Mouse (Mus musculus): ENCODE measurements around the gene Shank2.

Gene Shank2

DNA sequence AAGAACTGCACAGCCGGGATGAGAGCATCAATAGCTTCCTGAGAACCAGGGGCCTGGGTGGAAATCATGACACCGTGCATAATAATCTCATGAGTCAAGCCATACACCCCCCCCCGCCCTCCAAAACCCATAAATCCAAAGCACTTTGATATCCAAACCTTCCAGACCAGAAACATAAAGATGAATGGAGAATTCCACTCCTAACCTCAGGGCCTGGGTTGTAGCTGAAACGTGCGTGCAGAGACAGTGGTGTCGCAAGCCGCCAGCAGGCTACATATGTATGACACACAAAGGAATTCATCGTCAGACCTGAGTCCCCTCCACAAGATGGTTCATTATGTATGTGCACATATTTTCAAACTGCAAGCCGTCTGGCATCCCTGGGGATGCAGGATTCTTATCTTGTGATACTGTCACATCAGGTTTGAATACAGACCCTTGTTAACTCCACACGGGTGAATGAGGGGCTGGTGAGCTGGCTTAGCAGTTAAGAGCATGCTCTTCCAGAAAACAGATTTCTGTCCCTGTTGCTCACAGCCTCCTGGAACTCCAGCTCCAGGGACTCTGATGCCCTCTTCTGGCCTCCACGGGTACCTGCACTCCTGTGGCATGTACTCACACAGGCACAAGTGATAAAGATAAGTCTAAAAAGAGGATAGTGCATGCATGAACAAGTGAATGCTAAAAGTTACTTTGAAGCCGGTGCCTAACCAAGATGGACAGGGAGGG, 24.5 kb downstream of the Shank2 start:
- in situ Hi-C loops (cut with MboI; ENCODE audit: unreplicated experiment in 2 of 2), result no loop called here

DNA sequence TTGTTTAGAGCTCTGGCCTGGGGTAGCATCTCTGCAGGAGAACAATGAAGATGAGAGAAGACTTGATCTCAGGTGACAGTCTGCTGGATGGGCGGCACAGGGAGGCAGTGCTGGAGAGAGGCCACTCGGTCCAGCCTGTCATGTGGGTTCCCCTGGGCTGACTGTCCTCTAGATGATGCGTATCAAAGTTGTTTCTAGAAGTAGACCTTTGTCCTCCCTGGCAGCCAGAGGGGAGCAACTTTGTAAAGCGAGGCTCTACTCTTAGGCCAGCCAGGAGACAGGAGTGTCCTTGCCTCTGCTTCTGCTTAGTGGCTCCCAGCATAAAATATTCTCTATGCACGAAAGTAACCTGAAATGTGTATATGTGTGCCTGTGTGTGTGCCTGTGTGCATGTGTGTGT, 27.5 kb downstream of the Shank2 start:
- in situ Hi-C loops (cut with MboI; ENCODE audit: unreplicated experiment in 2 of 2), result no loop called here

DNA sequence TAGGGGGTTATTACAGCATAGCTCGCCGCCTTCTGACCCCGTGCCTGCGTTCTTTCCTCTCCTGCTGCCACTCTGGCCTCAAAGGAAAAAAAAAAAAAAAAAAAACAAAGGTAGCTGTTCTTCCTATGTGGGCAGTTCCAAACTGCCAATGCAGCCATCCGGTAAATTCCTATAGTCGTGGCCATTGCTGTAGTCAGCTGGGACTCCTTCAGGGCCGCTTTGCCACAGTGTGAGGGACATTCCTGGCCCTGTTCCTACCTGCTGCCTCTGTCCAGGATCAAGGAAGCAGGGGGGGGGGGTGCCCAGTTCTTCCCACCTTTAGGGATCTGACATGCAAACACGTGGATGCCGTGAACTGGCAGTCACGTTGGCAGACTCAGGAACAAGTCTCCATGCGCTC, 29.1 kb downstream of the Shank2 start:
- in situ Hi-C loops (cut with MboI; ENCODE audit: unreplicated experiment in 2 of 2), result no loop called here

DNA sequence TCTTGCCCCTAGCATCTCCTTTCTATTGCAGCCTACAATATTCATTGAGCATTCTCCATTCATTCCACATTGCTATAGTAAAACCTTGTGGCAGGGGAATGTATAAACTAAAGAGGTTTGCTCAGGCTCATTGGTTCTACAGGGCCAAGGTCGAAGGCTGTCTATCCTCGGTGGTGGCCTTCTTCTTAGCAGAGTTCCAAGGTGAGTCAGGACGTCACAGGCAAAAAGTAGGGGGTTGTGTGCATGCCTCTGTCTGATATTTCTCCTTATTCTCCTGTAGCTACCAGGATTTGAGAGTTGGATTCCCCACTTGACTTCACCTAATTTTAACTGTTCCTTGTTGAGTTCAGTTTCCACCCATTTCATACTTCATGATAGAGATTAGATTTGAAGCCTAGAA, 29.9 kb downstream of the Shank2 start:
- in situ Hi-C loops (cut with MboI; ENCODE audit: unreplicated experiment in 2 of 2), result no loop called here

DNA sequence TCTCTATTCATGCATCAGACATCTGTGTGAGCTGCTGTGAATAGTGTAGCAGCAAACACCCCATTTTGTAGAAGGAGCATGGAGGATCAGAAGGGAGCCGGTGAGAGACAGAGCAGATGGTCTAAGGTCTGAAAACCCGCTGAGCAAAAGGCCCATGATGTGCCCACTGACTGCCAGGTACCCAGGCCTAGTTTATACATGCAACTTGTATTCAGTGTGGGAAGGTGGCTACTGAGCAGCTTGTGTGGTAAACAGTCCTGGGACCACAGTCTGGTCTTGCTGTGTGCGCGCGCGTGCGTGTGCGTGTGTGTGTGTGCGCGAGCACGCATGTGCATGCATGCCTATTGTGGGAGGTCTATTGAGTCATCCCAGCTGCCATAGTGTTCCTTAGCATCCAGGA, 35.8 kb downstream of the Shank2 start:
- in situ Hi-C loops (cut with MboI; ENCODE audit: unreplicated experiment in 2 of 2), result no loop called here

DNA sequence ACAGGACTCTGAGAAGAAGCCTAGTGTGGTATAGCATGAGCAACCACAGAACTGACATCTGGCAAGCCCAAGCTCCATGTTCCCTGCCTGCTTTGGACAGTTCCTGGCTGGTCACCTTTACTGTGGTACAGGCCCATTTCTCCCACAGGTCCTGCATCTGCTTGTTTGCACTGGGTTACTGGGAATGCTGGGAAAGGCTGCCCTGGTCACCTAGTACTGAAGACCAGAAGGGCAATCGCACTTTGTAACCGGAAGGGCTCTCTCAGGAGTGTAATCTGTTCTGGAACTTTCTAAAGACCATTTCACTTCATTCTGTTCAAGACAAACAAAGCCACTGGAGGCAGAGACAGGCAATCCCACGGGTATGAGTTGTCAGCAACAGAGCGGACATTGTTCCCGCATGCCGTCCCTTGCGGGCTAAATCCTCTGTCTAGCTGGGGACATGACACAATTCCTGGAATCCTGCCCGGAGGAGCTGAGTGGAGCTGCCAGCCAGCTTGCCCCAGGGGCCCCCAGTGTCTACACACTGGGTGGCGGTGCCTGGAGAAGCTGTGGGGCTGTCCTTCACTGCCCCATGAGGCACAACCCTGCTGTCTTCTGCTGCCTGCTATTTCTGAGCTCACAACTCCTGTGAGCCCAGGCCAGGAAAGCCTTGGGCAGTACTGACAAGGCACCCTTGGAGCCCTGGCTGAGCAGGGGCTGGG, 36.4 kb downstream of the Shank2 start:
- in situ Hi-C loops (cut with MboI; ENCODE audit: unreplicated experiment in 2 of 2), result no loop called here

DNA sequence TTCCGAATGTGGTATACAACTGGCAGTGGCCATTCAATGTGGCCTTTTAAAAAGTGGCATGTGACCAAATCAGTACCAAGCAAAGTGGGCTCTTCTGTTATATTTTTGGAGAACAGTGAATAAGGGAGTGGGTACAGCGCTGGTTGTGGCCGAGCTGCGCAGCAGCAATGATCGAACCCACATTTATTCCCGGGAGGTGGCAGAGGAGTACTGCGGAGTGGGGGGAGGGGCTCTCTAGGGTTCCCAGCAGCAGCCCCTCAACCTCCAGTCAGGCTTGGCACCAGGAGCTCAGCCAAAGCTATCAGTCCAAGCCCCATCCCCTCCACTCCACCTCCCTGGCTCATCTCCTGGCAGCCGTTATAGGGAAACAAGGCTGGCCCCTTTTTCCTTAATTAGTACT, 37.0 kb downstream of the Shank2 start:
- in situ Hi-C loops (cut with MboI; ENCODE audit: unreplicated experiment in 2 of 2), result no loop called here

DNA sequence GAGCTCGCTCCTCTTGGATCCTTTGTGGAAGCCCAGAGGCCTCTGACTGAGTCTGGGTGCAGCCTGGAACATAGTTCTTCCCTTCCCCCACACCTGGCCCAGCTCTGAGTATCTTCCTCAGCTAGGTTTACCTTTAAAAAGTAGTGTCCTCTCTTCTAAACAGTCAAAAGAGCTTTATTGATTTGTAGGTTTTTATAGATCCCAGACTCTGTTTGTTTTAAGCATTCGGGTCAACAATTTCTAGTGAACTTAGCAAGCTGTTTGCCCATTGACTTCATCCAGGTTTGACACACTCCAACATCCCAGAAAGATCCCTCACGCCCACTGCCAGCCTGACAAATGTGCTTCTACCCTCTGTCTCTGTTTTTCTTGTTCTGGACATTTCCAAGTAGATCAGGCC, 38.6 kb downstream of the Shank2 start:
- in situ Hi-C loops (cut with MboI; ENCODE audit: unreplicated experiment in 2 of 2), result no loop called here

DNA sequence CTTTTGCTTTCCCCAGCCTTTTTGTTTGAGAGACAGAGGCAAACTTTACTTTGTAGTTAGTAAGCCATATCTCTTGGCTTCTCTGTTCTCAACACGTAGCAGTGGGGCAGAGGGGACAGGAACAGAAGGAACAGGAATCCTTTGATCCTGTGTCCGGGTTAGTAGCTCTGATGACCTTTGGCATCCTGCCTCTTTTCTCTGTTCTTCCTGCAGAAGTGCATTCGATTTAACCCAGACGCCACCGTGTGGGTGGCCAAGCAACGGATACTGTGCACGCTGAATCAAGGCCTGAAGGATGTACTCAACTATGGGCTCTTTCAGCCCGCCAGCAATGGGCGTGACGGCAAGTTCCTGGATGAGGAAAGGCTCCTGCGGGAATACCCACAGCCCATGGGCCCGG, 50.3 kb downstream of the Shank2 start:
- in situ Hi-C loops (cut with MboI; ENCODE audit: unreplicated experiment in 2 of 2), result no loop called here

DNA sequence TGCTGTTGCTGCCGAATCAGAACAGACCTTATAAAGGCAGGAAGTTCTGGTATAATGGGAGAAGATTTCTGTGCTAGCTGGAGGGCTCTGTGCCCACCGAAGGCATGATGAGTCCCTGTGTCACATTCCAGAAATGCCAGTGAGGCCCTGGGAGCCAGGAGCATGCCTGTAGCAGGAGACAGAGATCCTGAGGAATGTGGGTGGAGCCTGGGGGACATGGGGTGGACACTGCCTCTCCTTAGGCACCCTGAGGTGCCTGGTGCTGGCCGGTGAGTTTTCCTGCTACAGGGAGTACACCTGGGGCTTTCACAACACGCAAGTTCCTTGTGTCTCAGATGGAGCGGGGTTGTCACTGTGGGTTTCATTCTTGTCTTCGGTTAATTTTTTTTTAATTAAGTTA, 53.5 kb downstream of the Shank2 start:
- in situ Hi-C loops (cut with MboI; ENCODE audit: unreplicated experiment in 2 of 2), result no loop called here

DNA sequence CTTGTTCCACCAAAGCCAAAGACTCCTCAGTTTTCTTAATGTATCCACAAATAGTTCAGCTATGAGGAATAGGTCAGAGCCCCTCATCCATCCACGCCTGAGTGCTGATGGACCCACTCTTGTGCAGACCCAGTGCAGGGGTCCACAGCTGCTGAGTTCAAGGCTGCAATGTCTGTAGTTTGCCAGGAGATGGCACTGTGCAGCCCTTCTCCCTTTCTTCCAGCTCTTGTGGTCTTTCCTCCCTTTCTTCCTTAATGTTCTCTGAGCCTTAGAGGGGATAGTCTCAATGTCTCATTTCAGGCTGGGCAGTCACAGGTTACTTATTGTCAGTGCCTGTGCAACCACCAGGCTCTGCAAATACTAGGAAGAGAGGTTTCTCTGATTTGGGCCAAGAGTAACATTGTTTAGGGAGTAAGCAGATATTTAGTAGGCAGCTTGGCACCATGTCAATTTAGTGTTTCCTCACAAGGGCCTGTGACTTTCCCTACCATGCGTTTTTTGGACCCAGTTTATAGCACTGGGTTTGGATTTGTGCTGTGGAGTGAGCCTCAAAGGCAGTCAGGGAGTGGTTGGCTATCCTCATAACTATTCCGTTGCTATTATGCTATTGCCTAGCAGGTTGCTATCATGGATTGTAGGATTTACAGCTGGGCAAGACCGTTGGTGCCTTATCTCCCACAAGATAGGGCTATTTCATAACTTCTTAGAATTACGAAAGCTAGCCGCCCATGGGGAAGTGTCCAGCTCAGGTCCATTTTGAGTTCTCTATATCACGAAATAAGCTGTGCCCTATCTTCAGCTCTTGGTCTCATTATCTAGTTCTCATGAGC, 54.2 kb downstream of the Shank2 start:
- in situ Hi-C loops (cut with MboI; ENCODE audit: unreplicated experiment in 2 of 2), result no loop called here

DNA sequence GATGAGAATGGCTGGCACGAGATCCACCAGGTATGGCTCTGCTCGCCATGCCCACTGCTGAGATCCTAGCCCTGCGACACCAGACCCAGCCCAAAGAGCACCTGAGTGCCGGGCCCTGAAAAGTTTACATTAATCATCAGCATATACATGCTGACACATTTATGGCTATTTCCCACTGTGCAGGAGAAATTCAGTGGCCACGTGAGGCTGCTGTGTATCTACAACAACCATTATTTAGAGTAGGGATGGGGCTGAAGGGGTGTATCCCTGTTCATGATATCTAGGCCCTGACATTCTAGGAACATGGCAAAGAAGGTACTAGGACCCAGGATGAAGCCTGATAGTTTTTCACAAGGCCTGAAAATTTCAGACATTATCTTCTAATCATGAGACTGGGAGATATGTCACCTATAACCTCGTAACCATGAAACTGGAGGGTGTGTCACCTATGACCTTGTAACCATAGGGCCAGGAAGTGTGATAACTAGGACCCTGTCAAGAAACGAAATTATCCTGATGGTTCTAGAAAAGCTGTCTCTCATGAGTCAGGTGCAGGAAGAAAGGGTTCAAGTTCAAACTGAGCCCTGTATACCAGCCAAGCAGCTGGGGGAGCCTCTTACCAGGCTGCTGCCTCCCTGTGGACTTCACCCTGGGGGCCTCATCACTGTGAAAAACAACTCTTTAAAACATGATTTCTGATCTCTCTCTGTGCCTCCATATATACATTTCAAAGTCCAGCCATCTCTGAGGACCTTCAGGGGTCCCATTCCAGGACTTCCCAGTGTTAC, 68.6 kb downstream of the Shank2 start:
- in situ Hi-C loops (cut with MboI; ENCODE audit: unreplicated experiment in 2 of 2), result loop anchor here in 1 of 2 experiments (10.0 kb wide), 1 partner anchor 246 kb away; the partner anchor contains the start of genes Dhcr7 and Nadsyn1

DNA sequence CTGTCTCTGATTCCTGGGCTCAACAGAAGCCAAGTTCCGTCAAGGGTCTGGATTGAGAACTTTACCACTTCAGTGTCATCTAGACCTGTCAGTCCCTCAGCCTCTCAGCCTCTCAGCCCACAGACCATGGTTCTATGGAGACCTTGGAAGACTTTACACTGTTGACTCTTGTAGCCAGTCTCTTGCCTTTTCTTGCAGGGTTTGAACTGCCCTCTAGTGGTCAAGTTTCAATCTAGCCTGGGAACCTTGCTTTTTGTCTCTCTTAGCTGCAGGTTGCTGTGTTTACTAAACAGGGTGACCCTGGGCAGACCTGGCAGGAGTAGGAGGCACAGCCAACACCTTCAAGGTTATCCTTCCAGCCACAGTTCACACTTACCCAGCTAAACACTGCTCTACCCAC, 70.5 kb downstream of the Shank2 start:
- in situ Hi-C loops (cut with MboI; ENCODE audit: unreplicated experiment in 2 of 2), result loop anchor here in 1 of 2 experiments (10.0 kb wide), 1 partner anchor 247 kb away; the partner anchor contains the start of genes Dhcr7 and Nadsyn1

DNA sequence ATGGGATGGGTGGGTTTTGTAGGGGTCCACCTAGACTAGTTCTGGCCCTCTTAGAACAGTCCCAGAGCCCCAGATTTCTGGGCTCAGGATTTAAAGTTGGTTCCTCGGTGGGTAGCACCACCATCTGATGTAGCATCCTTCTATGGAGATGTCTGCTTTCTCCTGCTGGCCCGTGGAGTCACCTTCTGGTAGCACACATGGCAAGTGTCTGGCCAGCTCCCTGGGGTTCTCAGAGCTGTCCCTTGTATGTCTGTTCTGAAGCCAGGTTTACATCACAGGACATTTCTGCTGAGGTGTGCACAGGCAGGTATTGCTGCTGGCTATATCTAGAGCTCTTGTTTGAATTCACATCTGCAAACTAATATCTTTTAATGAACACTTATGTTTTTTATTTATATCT, 71.1 kb downstream of the Shank2 start:
- in situ Hi-C loops (cut with MboI; ENCODE audit: unreplicated experiment in 2 of 2), result loop anchor here in 1 of 2 experiments (10.0 kb wide), 1 partner anchor 248 kb away; the partner anchor contains the start of genes Dhcr7 and Nadsyn1

DNA sequence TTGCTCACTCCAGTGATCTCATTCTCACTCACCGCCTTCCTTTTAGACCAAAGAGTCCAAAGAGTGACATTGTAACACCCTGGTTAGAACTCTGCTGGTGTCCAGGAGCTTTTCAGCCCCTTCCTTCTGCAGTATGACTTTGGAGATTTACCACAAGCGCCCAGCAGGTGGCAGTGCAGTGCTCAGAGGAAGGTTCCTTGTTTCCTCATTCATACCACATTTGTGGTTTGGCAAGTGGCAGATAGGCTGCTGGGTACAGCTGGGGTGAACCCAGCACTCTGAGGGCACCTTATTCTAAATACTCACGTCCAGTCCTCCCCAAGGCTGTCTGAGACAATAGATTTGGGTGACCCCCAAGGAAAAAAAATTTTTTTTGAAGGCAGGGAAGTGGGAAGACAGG, 73.0 kb downstream of the Shank2 start:
- in situ Hi-C loops (cut with MboI; ENCODE audit: unreplicated experiment in 2 of 2), result loop anchor here (10.0 to 25.0 kb wide), 2 partner anchors 250 to 513 kb away; partner anchors contain the start of genes Dhcr7 (in 1 of the 2), Fadd (in 1 of the 2) and Nadsyn1 (in 1 of the 2)

DNA sequence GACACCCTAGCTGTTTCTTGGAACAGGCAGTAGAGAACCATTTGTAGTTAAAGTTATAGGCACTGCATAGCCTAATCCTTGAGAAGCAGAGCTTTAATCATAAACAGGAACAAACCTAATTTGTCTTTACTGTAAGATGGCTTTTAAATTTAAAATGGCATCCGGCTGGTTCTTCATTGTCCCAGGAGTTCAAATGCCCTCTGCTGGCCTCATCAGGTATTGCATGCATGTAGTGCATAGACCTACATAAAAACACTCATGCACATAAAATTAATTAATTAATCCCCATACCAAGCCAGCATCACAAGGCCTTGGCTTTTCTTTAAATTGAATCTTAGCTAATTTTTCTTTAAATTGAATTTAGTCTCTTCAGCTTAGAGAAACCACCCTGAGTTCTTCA, 76.9 kb downstream of the Shank2 start:
- in situ Hi-C loops (cut with MboI; ENCODE audit: unreplicated experiment in 2 of 2), result loop anchor here (10.0 to 25.0 kb wide), 2 partner anchors 254 to 509 kb away; partner anchors contain the start of genes Dhcr7 (in 1 of the 2), Fadd (in 1 of the 2) and Nadsyn1 (in 1 of the 2)

DNA sequence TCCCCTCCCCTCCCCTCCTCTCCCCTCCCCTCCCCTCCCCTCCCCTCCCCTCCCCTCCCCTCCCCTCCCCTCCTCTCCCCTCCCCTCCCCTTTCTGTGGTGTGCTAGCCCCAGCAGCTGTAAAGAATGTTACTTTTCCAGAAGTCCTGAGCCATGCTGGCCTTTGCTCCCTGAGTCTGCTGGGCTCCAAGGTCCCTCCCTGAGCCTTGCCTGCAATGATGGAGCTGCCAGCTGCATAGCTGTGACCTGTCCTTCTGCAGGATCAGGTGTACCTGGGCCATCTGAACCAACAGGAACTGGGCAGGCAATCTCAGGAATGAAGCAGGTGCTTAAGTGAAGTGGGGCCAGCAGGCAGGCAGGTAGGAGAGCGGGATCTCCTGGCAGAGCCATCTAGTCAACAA, 78.1 kb downstream of the Shank2 start:
- in situ Hi-C loops (cut with MboI; ENCODE audit: unreplicated experiment in 2 of 2), result loop anchor here (10.0 to 25.0 kb wide), 3 partner anchors 255 to 507 kb away; partner anchors contain the start of genes Dhcr7 (in 2 of the 2), Nadsyn1 (in 2 of the 2) and Fadd (in 1 of the 2)

DNA sequence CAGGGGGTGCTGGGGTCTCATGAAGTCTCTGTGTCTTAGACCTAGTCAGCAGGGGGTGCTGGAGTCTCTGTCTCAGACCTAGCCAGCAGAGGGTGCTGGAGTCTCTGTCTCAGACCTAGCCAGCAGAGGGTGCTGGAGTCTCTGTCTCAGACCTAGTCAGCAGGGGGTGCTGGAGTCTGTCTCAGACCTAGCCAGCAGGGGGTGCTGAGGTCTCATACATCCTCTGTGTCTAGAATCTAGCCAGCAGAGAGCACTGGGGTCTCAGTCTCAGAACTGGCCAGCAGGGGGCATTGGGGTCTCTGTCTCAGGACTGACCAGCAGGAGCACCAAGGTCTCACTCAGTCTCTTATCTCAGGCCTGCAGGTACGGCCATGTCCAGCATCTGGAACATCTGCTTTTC, 79.7 kb downstream of the Shank2 start:
- in situ Hi-C loops (cut with MboI; ENCODE audit: unreplicated experiment in 2 of 2), result loop anchor here (10.0 to 25.0 kb wide), 3 partner anchors 257 to 506 kb away; partner anchors contain the start of genes Dhcr7 (in 1 of the 2), Fadd (in 1 of the 2) and Nadsyn1 (in 1 of the 2)

DNA sequence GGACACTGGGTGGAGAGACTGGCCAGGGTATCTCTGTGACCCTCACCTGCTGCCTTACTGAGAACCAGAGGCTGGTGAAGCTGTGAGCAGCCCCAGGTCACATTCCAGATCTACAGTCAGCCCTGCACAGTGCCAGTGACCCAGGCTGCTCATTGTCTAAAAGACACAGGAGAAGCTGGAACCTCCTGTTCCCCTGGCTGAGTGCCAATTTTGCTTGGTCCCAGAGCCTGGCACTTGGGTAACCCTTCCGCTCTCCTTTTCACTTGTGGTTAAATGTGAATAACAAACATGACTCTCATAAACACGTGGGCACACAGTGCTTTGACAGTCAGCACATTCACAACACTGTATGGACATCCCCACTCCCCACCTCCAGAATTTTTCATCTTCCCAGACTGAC, 80.2 kb downstream of the Shank2 start:
- in situ Hi-C loops (cut with MboI; ENCODE audit: unreplicated experiment in 2 of 2), result loop anchor here (10.0 to 25.0 kb wide), 3 partner anchors 257 to 505 kb away; partner anchors contain the start of genes Dhcr7 (in 1 of the 2), Fadd (in 1 of the 2) and Nadsyn1 (in 1 of the 2)

All from v-Abl transformed pro-B cells (cell line).